Mouse (Mus musculus): ENCODE measurements around the gene Slc22a18.

DNA sequence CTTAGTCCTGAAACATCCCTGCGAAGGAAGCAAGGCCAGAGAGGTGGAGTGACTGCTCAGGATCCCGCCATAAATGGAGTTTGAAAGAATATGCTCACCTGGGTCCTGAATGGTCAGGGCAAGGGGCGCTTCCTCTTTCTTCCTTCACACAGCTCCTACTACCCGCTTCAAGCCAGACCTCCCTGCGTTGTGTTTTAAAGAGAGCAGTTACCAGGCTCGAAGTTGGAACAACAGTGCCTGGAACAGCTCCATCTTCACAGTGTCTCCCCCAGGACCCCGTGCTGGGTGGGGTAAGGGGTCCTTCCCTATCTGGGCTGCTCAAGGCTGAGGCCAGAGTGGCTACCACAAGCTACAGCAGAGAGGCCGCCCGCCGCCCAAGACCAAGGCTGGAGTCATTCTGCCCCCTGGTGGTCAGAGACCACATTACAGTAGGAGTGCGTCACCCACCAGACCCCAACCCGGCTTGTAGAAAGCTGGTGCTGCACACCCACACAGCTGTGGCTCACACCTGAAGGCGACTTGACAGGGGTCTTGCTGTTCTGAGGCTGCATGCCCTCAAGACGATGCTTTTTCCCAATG lies 7.3 kb upstream of the Slc22a18 start:
- TF ChIP-seq POLR2A (IDR thresholded peaks at IDR 0.05; ENCODE audit: insufficient read length, low read depth) (no peak), POLR2AphosphoS2 (IDR thresholded peaks at IDR 0.05; ENCODE audit: insufficient read length, low read depth) (no peak), USF1 (IDR thresholded peaks at IDR 0.05; ENCODE audit: low read depth) (no peak), MYOD1 (IDR thresholded peaks at IDR 0.05; ENCODE audit: control insufficient read depth in 1 of 3, insufficient read length in 2 of 3, low read depth in 2 of 3) (no peak)

All from myocyte (in vitro differentiated cells).